Mouse (Mus musculus) cerebellum, postnatal 10 days (tissue): ENCODE data around the gene Adamts18.

ENCODE experiments used
- DNase-seq, 2 experiments: peaks; one replicate each; pipeline ENCODE4 v3.0.0; 2021; ENCODE audit warnings: mixed read lengths in 2 of 2

The Adamts18 gene

DNA sequence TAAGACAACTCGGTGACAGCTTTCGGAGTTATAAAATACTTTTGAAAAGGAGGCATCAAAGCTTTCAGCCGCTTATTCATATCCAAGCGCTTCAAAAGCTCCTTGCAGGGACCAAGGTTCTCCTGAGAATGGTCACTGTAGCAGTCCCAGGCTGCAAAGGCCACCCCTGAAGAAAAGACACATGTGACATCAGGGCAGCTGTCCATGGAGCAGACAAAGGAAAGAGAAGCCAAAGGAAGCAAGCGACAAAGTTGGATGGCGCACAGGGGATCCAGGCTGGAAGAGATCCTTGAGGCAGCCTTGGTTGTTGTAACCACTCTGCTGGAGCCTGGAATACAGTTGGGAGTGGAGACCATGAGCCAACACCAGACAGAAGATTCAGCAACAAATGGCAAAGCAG is 10.3 kb downstream of the Adamts18 start:
- DNase-seq, result peak; percentile 54 to 70

DNA sequence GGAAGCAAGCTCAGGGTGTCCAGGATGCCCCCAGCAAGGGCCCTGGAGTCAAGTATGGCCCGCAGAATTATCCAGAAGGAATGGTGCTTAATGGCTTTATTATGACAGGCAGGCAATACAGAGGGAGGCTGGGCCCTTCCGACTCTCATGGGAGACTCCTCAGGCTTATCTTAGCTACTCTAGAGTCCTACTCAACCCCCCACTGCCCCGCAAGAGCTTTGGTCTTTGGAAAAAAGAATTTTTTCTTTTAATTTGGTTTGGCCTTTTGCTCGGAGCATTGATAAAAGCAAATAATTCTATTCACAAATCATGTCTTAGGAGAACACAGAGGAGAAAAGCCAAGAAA is 11.0 kb downstream of the Adamts18 start:
- no peak for DNase-seq

DNA sequence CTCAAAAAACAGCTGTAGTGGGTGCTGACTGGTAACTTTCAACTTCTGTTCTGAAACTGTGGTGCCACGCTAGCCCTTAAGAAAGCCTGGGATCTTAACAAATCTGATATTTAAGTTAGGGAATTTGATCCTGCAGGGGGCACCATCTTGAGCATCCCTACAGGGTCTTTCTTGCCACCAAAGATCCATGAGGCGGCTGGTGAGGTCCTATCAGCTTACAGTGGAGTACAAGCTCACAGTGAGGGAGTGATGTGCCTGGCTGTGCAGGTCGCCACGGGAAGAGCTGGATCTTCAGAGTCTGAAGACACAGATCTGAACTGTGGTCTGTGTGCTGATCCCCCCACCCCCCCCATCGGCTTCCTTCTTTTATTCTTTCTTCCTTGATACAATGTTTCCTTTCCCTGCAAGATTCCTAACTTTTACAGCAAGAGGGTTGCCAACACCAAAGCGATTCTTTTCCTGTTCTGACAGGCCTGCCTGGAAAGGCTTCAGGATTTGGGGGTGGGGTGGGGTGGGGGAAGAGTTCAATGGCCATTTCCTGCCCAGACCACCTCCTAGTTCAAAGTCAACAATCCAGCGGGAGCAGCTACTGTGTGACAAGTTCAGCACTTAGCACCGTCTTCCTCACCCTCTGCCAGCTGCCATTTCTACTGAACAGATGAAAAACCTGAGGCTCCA is 11.5 kb downstream of the Adamts18 start:
- DNase-seq, result no peak

DNA sequence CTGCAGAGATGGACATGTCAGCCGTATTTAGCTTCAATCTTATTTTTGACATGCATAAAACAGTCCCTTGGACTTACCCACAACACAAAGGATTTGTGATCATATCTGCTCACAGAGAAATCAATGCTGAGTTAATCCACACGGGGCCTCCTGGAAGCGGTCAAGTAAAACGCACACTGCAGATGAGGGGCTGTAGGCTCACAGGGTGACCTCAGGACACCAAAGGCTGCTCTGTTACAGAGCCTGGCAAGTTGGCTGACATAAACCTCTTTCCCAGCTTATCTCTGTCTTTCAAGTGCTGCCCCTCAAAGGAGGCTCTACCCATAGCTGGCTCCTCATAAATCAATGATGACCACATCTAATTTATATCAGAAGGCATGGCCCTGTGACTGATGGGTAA is 14.9 kb downstream of the Adamts18 start:
- no peak for DNase-seq

DNA sequence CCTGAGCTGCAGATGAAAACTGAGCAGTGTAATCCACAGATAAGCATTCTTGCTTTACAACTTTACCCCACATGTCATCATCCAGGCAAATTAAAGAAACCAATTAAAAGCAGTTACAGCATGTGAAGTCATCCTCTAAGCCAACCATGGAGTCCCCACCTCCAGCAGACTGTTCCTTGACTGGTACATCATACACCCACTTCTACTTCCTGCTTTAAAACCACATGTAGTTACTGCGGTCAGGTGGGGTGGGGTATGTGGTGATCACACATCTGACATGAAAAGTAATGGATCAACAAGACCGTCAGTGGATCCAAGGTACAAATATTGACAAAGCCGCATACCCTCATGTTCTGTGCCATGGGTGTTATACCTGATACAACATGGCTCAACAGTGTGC is 21.3 kb downstream of the Adamts18 start:
- no peak for DNase-seq

DNA sequence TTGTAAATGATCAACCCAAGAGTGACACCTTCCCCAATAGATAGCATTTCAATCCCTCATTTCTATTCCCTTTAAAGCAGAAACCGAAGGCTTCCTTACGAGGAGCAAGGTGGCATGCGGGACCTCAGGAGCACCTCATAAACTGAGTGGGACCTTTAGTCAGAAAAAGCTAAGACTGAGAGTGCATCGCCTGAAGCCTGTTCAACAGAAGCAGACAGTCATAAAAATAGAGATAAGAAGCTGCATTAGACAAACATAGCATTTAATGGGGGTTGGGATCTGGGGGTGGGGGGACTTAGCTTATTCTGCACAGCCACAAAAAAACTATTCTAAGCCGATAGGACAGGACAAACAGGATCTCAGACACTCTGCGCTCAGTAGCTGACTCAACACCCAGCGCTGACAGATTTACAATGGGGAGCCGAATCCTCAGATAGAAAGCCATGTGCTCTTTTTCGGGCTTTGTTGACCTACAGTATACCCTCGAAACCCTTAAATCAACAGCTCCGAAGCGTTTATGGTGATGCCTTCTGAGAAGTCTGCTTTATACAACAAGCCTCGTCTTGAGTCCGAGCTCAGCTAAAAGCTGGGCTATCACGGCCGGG is 27.5 kb downstream of the Adamts18 start:
- no peak for DNase-seq

DNA sequence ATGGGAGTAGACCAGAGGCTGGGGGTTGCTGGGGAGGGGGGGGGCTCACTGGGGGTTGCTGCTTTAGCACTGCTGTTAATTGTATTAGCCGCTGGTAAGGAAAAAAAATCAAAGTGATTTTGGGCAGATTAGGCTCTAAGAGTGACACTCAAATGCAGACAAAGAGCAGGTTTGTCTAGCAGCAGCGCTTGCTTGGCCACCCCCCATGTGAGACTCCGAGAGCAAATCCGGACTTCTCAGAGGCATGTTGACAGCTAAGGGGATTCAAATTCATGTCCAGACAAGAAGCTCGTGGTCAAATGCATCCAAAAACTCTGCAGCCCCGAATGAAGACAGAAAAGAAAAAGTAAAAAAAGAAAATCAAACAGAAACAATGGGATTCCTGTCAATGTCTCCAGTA is 34.6 kb downstream of the Adamts18 start:
- DNase-seq, result no peak

DNA sequence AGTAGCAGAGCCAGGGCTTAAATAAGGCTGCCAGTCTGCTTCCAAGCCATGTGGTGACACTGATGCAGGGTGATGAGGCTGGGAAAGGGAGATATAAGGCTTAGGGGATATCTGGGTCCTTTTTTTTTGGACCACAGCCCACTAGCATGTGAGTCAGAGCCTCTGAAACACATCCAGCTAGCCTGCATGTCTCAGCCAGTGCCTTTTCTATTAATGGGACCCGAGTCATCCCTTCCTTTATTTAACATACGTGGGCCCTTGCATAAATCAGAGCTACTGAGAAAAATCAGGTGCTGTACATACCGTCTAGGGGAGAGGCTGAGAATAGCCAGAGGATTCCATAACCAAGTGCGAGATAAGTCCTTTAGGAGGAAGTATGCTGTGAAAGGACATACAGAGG is 37.0 kb downstream of the Adamts18 start:
- no peak for DNase-seq

DNA sequence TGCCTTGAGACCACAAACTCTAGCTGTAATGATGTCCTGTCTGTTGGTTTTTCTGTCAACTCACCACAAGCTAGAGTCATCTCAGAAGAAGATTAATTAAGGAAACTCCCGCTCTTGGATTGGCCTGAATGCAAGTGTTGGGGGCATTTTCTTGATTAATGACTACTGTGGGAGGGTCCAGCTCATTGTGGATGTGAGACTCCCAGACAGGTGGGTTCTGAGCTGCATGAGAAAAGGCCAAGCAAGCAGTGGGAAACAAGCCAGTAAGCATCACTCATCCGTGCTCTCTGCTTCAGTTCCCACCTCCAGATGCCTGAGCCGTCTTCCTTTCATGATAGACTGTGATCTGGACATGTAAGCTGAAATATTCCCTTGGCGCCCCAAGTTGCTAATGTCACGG is 38.6 kb downstream of the Adamts18 start:
- peak; percentile 26 to 28 for DNase-seq

DNA sequence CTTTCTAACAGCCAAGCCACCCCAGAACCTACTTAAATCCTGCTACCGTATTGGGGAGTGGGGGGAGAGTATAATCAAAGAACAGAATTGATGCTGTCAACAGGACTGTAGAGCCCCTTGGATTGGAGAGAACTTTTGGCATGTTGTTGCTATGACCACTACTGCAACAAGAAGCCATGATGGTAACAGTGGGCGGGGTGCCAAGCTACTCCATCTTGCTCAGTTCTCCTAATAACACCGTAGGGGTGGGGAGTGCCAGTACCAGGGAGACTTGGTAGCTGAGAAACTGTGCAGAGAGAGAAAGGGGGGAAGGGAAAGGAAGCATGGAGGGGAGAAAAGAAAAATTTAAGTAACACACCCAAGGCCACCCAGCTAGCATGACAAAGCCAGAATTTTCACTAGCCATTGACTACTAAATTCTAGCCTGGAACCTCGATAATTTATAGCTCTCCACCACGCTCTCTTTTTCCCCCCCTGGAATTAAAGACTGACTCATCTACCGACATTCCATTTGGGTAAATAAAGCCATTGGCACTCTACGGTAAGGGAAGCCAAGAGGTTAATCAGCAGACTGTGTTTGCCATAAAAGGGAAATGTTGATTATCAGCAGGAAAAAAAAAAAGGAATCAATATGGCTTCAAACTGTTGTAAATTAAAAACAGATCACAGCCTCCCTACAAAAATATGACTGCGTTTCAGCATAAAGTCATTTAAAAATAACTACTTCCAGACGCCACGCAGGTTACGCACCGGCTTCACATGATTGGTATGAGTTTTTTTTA is 44.5 kb downstream of the Adamts18 start:
- DNase-seq, result peak; percentile 43 to 49

DNA sequence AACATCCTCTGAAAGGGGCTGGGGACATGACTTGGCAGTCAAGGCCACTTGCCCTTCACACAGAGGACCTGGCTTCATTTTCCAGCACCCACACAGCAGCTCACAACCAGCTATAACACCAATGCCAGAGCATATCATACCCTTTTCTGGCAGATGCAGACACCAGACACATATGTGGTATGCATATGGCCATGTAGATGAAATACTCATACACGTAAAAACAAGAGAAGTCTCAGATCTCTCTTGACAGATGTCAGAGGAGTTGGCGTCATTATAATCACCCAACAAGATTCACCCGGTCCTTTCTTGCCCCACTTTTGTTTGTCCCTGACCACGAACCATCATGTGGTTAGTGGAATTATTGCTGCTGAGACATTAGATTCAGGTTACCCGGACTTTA is 47.0 kb downstream of the Adamts18 start:
- no peak for DNase-seq

DNA sequence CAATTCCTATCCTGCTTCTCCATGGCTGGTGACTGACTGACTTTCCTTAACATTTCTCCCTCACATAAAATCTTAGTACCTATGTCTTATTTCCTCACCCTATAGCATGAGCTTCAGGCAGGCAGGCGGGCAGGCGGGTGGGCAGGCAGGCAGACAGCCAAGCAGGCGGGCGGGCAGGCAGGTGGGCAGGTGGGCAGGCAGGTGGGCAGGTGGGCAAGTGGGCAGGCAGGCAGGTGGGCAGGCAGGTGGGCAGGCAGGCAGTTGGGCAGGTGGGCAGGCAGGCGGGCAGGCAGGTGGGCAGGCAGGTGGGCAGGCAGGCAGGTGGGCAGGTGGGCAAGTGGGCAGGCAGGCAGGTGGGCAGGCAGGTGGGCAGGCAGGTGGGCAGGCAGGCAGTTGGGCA is 48.0 kb downstream of the Adamts18 start:
- DNase-seq, result peak; percentile 64 to 71

DNA sequence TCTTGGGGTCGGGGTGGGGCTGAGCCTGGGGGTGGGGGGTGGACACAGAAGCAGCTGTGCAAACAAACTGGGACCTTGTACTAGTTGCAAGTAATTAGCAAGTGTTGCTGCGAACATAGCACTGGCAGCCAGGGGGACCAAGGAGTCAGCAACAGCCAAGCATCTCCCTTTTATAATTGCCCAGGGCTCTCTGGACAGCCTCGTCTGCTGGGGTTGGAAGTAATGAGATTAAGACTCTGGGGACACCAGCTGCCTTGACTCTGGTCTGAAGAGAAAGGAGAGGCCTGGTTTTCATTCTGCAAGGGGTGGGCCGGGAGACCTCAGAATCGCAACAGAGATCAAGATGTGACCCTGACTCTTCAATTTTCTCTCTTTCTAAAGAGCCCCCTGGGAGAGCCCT is 49.0 kb downstream of the Adamts18 start:
- peak; percentile 37 to 40 for DNase-seq

DNA sequence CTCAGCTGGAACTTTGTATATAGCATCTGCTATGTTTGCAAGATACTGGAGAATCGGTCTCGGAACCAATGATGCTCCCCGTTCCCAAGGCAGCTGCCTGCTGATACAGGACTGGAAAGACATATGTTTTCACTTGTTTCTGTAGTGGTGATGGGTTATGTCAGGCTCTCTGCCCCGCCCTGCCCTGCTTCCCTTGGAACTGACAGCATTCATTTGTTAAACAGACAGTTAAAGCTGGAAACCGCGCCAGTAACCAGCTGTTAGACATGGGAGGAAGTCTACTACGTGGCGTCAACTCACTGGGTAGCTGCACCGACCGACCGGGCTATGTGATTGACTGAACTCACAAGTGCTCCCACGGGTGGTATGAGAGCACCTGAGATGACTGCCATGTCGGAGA is 56.7 kb downstream of the Adamts18 start:
- peak; percentile 67 to 79 for DNase-seq

DNA sequence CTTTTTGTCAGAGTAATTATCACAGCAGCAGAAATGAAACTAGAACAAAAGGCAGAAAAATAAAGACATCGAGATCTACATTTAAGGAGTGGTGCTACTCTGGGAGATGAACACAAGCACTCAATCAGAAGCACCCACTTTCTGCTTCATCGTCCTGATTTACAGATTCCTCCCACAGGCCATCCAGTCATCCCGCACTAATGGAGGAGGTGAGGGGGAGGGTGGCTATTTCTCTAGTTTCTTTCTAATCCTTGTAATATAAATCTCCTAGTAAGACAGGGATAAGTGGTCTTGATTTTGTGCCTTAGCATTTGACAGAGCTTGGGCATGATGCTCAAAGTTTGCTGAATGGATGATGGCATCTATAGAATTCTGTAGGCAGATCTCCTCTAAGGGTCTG is 57.5 kb downstream of the Adamts18 start:
- DNase-seq, result no peak

DNA sequence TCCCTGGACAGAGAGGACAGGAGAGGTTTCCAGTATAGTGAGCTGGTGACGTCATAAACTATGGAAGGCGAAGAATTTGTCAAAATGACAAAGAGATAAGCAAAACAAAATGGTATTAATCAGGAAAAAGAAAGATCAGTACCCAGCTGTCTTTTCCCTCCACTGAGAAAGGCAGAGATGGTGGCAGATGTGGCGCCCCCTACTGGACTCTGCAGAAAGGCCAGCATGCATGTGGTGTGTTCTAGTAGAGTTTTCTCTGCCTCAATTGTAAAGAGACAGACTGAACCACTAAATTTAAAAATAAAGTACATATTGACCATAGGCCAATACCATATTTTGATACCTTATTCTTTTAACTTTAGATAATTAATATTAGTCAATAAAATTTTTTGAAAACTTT is 64.8 kb downstream of the Adamts18 start:
- no peak for DNase-seq

DNA sequence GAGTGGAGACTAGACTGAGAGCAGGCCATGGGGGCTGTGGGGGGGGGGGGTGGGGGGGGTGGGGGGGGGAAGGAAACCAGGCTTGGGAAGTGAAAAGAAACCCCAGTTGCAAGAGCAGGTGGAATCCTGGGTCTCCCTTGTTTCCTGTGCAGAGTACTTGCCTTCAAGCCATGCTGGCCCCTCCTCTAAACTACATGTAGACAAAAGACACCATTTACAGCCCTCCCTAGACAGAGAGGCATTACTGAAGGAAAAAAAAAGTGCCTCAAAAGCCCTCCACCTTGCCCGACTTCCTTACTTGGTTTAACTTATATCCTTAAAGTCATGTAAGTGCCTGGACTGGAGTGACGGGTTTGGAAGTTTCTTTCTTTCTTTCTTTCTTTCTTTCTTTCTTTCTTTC is 67.0 kb downstream of the Adamts18 start:
- DNase-seq, result no peak

DNA sequence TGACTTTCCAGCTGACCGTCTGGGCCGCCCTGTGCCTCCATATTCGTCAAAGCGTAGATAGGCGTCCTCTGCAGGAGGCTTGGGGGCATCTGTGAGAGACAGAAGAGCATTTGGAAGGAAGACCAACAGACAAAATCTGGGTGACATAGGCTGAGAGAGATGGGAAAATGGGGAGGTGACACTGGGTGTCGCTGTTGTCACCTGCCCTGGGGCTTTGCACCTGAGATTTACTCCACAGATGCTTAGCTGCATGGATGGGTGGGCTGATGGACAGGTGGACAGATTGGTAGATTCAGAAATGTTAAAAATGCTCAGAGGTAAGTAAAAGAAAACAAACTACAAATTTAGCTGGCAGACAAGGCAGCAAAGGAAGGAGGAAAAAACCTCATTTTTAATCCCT is 73.2 kb downstream of the Adamts18 start:
- DNase-seq, result peak; percentile 36 to 38

DNA sequence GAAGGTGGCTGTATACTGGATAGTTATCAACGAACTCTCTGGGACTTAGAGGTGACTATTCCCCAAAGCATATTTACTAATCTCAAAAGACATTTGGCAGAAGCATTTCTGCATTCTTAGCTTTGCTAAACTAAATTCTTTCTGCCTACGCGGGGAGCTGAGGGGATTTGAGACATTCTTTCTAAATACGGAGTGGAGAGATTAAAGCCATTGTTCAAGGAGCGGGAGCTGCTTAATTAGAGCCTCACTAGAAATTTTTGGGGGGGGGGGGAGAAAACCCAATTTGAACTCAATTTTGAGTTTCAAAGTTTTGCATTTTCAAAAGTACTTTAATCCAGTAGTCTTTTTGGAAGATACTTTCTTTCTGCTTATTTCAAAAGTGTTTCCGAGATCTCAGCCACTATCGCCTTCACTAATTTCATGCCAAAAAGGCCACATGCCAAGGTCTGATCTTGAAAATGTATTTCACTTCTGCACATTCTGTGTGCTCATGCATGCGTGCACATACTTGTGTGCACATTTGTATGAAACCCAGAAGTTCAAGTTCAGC is 79.6 kb downstream of the Adamts18 start:
- no peak for DNase-seq

DNA sequence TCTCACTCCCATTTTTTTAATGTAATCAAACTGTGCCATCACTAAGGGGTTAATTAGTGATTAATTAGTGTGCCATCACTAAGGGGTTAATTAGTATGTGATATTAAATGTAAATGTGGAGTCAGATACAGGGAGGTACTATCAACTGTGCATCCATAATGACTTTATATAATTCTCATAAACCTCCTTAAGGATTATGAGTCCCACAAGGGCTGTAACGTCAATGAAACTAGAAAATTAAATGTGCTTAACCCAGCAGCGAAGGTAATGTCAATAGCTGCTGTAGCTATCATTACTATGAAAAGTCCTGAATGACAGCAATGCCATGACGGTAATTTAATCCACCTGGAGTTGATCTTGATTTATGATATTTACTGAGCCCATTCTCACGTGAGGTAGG is 83.4 kb downstream of the Adamts18 start:
- no peak for DNase-seq

DNA sequence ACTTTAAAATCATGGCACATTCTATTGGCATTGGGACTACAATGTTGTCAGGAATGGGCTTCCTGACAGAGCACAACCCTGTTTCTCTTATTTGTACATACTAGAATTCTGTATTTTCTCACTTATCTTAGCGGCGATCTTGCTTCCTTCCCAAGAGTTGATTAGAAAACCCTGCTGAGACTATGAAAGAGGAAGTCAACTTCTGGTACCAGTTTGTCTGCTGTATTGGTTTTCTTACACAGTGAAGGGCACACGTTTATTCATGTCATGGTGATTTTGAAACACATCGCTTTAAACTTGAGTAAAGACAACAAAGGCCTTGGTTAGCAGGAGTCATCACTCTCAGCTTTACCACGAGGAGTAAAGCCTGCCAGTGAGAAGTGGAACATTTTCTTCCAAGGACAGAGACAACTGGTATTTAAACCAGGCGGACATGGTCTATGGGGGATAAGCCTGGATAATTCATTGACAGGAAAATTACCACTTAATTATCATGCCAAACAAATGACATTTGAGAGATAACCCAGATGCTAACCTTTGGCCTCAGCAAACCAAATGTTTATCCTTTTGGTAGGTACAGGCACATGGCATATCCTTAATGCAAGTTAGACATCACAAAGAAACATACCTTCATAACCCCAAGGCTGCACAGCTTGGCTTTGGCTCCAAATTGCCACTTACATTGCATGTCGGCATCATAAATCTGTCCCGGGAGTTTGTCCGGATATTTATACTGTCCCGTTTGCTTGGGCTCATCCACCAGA is 84.8 kb downstream of the Adamts18 start:
- DNase-seq, result no peak

DNA sequence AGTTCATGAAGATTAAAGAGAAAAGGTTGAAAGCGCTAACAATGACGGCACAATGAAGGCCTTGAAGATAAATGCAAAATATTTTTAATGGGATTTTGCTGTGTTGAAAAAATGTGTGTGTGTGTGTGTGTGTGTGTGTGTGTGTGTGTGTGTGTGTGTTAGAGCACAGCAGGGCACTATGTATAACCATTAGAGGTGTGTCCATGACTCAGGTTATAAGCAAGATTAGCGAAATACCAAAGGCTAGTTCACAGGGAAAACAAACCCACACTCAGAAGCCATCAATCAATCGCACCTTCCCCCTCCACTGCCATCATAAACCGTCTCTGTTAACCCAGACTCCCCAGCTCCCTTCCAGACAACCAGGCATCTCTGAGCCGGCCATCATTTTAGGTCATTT is 86.4 kb downstream of the Adamts18 start:
- DNase-seq, result no peak

DNA sequence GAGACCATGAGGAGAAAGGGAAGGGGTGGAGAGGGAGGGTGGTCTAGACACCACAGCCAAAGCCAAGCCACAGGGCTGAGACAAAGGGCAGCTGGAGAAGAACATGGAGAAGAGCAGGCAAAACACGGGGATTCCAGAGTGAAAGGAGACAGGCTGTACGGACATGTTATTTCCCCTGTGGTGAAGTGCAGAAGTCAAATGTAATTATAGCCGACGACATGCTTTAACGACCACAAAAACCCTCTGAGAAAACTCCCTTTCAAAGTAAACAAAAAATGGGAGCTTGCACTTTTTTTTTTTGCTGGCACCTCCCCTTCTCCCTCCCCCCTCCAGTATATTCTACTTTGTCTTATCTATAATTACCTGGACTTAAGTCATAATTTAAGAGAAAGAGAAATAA is 92.7 kb downstream of the Adamts18 start:
- no peak for DNase-seq
